Comparison of ENCODE assay signal across 12 mouse cellular contexts in genomic region chr10:84584451-84585293, GRCm38 (mm10). TPM values are rescaled to one million over a fixed set of nuclear protein-coding genes. Genes with fewer than 3 reads are reported as not detected.
DNase-seq lines count a peak whose midpoint lies in the region; ATAC-seq and TF ChIP-seq lines count a peak whose summit lies in the region.
"Had no signal": no experiment of that assay in that cellular context is flagged by ENCODE, and none has a peak within 500 bp of the region (broad histone marks: within the 10 kb centered on the region; RNA-seq: fewer than 3 reads in every experiment).

No protein-coding gene starts in this region.

- DNase-seq in liver, adult 2 months (ENCODE audit: extremely low read depth, low read depth, low spot score), result no peak
- DNase-seq in MN1 (ENCODE audit: low spot score), result peak; percentile 40
- DNase-seq in adipocyte (ENCODE audit: low spot score), result no peak
- no peak for DNase-seq in hindbrain, embryonic 10.5 days (ENCODE audit: low spot score)
- DNase-seq: cerebellum, adult 11-12 months; left cerebral cortex, postnatal 4 days; lung, postnatal 36 days; right cerebral cortex, adult 18-20 months had no signal

- ATAC-seq in liver, embryonic 12.5 days, result no peak
- ATAC-seq: hindbrain, embryonic 16.5 days had no signal

- 72% methylated on average over 11 of the region's 11 CpGs for WGBS in liver, adult 2 months
- 40% methylated on average over 11 of the region's 11 CpGs for WGBS in liver, embryonic 12.5 days (ENCODE audit: insufficient replicate concordance)
- 56% methylated on average over 11 of the region's 11 CpGs for WGBS in olfactory bulb, adult 2 months
- 72% methylated on average over 11 of the region's 11 CpGs for WGBS in hindbrain, embryonic 10.5 days

- H3K9me3 ChIP-seq in liver, embryonic 12.5 days (replicated peaks), result no peaks in the 10 kb centered on the region
- H3K9me3 ChIP-seq in hindbrain, embryonic 10.5 days, result no peaks in the 10 kb centered on the region

- H3K4me3 ChIP-seq in liver, adult 2 months (ENCODE audit: insufficient read depth, low read depth, low read length), result no peak overlapping the region
- no peak overlapping the region for H3K4me3 ChIP-seq in liver, embryonic 12.5 days
- H3K4me3 ChIP-seq in embryonic fibroblast, embryonic 13.5 days (ENCODE audit: insufficient read depth, low read length), result no peak overlapping the region
- H3K4me3 ChIP-seq in olfactory bulb, adult 2 months (ENCODE audit: insufficient read depth, low read depth, low read length), result no peak overlapping the region
- no peak overlapping the region for H3K4me3 ChIP-seq in hindbrain, embryonic 10.5 days

- H3K27me3 ChIP-seq in liver, adult 2 months (ENCODE audit: control insufficient read depth, insufficient read depth, low read length), result no peaks in the 10 kb centered on the region
- H3K27me3 ChIP-seq in liver, embryonic 12.5 days (replicated peaks), result peaks cover 25% of the 10 kb centered on the region; the same call in 1 of the 2 replicates
- no peaks in the 10 kb centered on the region for H3K27me3 ChIP-seq in hindbrain, embryonic 10.5 days (ENCODE audit: insufficient read depth, poor library complexity, severe bottlenecking)

- H3K27ac ChIP-seq in liver, adult 2 months (replicated peaks; ENCODE audit: insufficient read depth, low read depth, low read length), result 0 out of 2 replicates have a peak overlapping the region, but pooled peaks have one; percentile 2
- H3K27ac ChIP-seq in liver, embryonic 12.5 days, result no peak overlapping the region
- H3K27ac ChIP-seq in embryonic fibroblast, embryonic 13.5 days (ENCODE audit: insufficient read depth, low read length), result peak overlapping the region; percentile 39; the same call in 1 of the 2 replicates
- peak overlapping the region; percentile 50 for H3K27ac ChIP-seq in olfactory bulb, adult 2 months (ENCODE audit: insufficient read depth, low read depth, low read length)
- no peak overlapping the region for H3K27ac ChIP-seq in hindbrain, embryonic 10.5 days

- H3K9ac ChIP-seq in liver, adult 2 months (ENCODE audit: low read depth, low read length), result no peak overlapping the region
- H3K9ac ChIP-seq in liver, embryonic 12.5 days, result no peak overlapping the region

- peaks cover 36% of the 10 kb centered on the region for H3K36me3 ChIP-seq in liver, adult 2 months (ENCODE audit: control insufficient read depth, insufficient read depth, low read length)
- H3K36me3 ChIP-seq in liver, embryonic 12.5 days, result no peaks in the 10 kb centered on the region
- no peaks in the 10 kb centered on the region for H3K36me3 ChIP-seq in hindbrain, embryonic 10.5 days

- no peaks in the 10 kb centered on the region; the same call in 1 of the 2 replicates for H3K4me1 ChIP-seq in liver, adult 2 months (ENCODE audit: control insufficient read depth, insufficient read depth, low read length)
- peaks cover 9% of the 10 kb centered on the region for H3K4me1 ChIP-seq in liver, embryonic 12.5 days
- peaks cover 3% of the 10 kb centered on the region; the same call in 1 of the 2 replicates for H3K4me1 ChIP-seq in embryonic fibroblast, embryonic 13.5 days (ENCODE audit: control insufficient read depth, insufficient read depth, low read length)
- H3K4me1 ChIP-seq in olfactory bulb, adult 2 months (ENCODE audit: control insufficient read depth, insufficient read depth, low read length), result peaks cover 15% of the 10 kb centered on the region
- no peaks in the 10 kb centered on the region for H3K4me1 ChIP-seq in hindbrain, embryonic 10.5 days (replicated peaks)

- TF ChIP-seq POLR2A in liver, adult 2 months (IDR thresholded peaks at IDR 0.05; ENCODE audit: extremely low read depth, insufficient read depth, low read length), result no peak
- TF ChIP-seq POLR2A in embryonic fibroblast, embryonic 13.5 days (IDR thresholded peaks at IDR 0.05; ENCODE audit: low read depth, low read length), result no peak
- TF ChIP-seq POLR2A in olfactory bulb, adult 2 months (IDR thresholded peaks at IDR 0.05; ENCODE audit: insufficient read depth, low read depth, low read length), result no peak

- peaks cover 26% of the 10 kb centered on the region for H3K79me2 ChIP-seq in liver, adult 2 months (ENCODE audit: control insufficient read depth, insufficient read depth, low read length)

- H3K4me2 ChIP-seq in liver, embryonic 12.5 days, result no peak overlapping the region; the same call in 1 of the 2 replicates

- no peak for TF ChIP-seq CTCF in liver, adult 2 months (IDR thresholded peaks at IDR 0.05; ENCODE audit: low read depth, low read length)
- TF ChIP-seq CTCF in embryonic fibroblast, embryonic 13.5 days (IDR thresholded peaks at IDR 0.05; ENCODE audit: borderline replicate concordance, insufficient read depth, low read length), result no peak
- TF ChIP-seq CTCF in olfactory bulb, adult 2 months (IDR thresholded peaks at IDR 0.05; ENCODE audit: insufficient read depth, low read depth, low read length), result no peak

RNA-seq across cellular contexts. Expression of gene Tcp11l2, which starts 8.2 kb away (rescaled TPM):
- 30.8 and 36.5 TPM in 2 replicates for total RNA-seq in liver, adult 2 months (2014; rRNA removed)
- polyA plus RNA-seq in liver, adult 2 months (2012; rRNA removed), result 20.6 and 21.6 TPM in 2 replicates
- polyA plus RNA-seq in liver, embryonic 12.5 days (2016; fragmentation: Nextera tagmentation; extraction: Ambion mirVana), result 28.1 and 28.7 TPM in 2 replicates
- 6.7 and 8.4 TPM in 2 replicates for polyA plus RNA-seq in embryonic fibroblast, embryonic 13.5 days (2011; ENCODE audit: insufficient read length, low read depth, missing spikeins)
- not detected in 2 replicates for polyA plus RNA-seq in olfactory bulb, adult 2 months (2012; ENCODE audit: insufficient read depth, insufficient read length, low replicate concordance, missing spikeins)
- polyA plus RNA-seq in hindbrain, embryonic 10.5 days (2016; fragmentation: Nextera tagmentation; extraction: Ambion mirVana), result 3.3 and 6.6 TPM in 2 replicates

RNA-seq across cellular contexts. Expression of gene Polr3b, which starts 37.4 kb away (rescaled TPM):
- 9.5 and 10.7 TPM in 2 replicates for total RNA-seq in liver, adult 2 months (2014; rRNA removed)
- 2.7 and 3.2 TPM in 2 replicates for polyA plus RNA-seq in liver, adult 2 months (2012; rRNA removed)
- 9.9 and 11.3 TPM in 2 replicates for polyA plus RNA-seq in liver, embryonic 12.5 days (2016; fragmentation: Nextera tagmentation; extraction: Ambion mirVana)
- 15.5 and 16.7 TPM in 2 replicates for polyA plus RNA-seq in embryonic fibroblast, embryonic 13.5 days (2011; ENCODE audit: insufficient read length, low read depth, missing spikeins)
- polyA plus RNA-seq in olfactory bulb, adult 2 months (2012; ENCODE audit: insufficient read depth, insufficient read length, low replicate concordance, missing spikeins), result not detected in 2 replicates
- polyA plus RNA-seq in hindbrain, embryonic 10.5 days (2016; fragmentation: Nextera tagmentation; extraction: Ambion mirVana), result 13.2 and 15.6 TPM in 2 replicates

RNA-seq across cellular contexts. Expression of gene Ckap4, which starts 50.8 kb away (rescaled TPM):
- 0.83 and 1.5 TPM in 2 replicates for total RNA-seq in liver, adult 2 months (2014; rRNA removed)
- 1.5 TPM in 2 replicates for polyA plus RNA-seq in liver, adult 2 months (2012; rRNA removed)
- polyA plus RNA-seq in liver, embryonic 12.5 days (2016; fragmentation: Nextera tagmentation; extraction: Ambion mirVana), result 26.0 and 28.8 TPM in 2 replicates
- polyA plus RNA-seq in embryonic fibroblast, embryonic 13.5 days (2011; ENCODE audit: insufficient read length, low read depth, missing spikeins), result 280 and 283 TPM in 2 replicates
- polyA plus RNA-seq in olfactory bulb, adult 2 months (2012; ENCODE audit: insufficient read depth, insufficient read length, low replicate concordance, missing spikeins), result not detected in 2 replicates
- 72.6 and 77.2 TPM in 2 replicates for polyA plus RNA-seq in hindbrain, embryonic 10.5 days (2016; fragmentation: Nextera tagmentation; extraction: Ambion mirVana)

Comparison
In these comparisons a context has a peak if more than half of its experiments do, and no peak if none do; other contexts are left out.
1. H3K27ac ChIP-seq: peak in liver, adult 2 months (single experiment), embryonic fibroblast, embryonic 13.5 days (single experiment) and olfactory bulb, adult 2 months (single experiment); none in liver, embryonic 12.5 days (single experiment) and hindbrain, embryonic 10.5 days (single experiment).
2. RNA of gene Ckap4, which starts 50.8 kb away (polyA plus RNA-seq): 280 to 283 TPM in embryonic fibroblast, embryonic 13.5 days, 72.6 to 77.2 TPM in hindbrain, embryonic 10.5 days and 26.0 to 28.8 TPM in liver, embryonic 12.5 days; 1.5 TPM in liver, adult 2 months and not detected in olfactory bulb, adult 2 months; every median in the first group is over 10 times any median in the second.